Mouse (Mus musculus): ENCODE measurements around the gene Birc6. TPM values are rescaled to one million over a fixed set of nuclear protein-coding genes. Genes with fewer than 3 reads are reported as not detected.
A peak's percentile ranks its signal among the peaks of the same experiment; 100 is the strongest.

Gene Birc6
- polyA plus RNA-seq, 1 experiment: 10.0 TPM

DNA sequence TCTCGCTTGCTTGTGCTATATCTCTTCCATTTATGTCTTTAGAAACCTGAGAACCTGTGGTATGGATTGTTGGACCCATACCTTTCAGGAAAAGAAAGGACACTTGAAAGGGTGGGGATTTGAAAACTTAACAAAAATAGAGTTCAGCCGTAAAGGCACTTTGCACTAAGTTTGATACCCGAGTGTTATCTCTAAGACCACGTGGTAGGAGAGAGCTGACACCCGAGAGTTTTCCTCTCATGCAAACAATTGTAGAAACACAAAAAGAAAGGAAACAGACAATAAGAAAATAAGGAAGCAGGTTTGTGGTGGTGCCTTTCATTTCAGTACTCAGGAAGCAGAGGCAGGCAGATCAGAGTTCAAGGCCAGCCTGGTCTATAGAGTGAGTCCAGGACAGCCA is 26.0 kb downstream of the Birc6 start:
- peaks cover 15% of the 10 kb centered on the region for H3K4me1 ChIP-seq
- TF ChIP-seq FLI1 (IDR thresholded peaks at IDR 0.05; ENCODE audit: low read length): no peak
- no peak for TF ChIP-seq GATA1 (IDR thresholded peaks at IDR 0.05; ENCODE audit: borderline replicate concordance, low read length)
- no peak overlapping the region for H3K4me3 ChIP-seq (replicated peaks)
- H3K36me3 ChIP-seq (replicated peaks; ENCODE audit: low read length): peaks cover 69% of the 10 kb centered on the region
- H3K9me3 ChIP-seq: no peaks in the 10 kb centered on the region
- no peaks in the 10 kb centered on the region for H3K27me3 ChIP-seq (replicated peaks)

DNA sequence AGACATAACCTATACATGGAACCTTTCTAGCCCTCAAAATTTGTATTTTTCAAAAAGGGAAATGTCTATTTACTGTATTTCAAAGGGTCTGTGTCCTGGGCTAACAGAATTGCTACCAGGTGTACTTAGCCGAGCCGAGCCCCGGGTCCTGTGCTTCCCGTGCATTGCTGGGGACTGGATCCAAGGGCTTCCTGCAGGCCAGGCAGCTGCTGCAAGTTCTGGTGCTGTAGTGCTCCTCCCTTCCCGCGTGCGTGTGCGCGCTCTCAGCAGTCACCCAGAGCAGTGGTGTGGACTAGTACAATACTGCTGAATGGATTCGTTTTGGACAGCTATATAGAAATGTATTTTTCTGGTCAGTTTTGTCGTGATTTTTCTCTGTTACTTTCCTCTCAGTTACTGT is 31.8 kb downstream of the Birc6 start:
- Histone ChIP-seq H3K4me3 (replicated peaks) (no peak overlapping the region), H3K27me3 (replicated peaks) (no peaks in the 10 kb centered on the region), H3K36me3 (replicated peaks; ENCODE audit: low read length) (peaks cover 80% of the 10 kb centered on the region), H3K4me1 (peaks cover 2% of the 10 kb centered on the region), H3K9me3 (no peaks in the 10 kb centered on the region)
- TF ChIP-seq FLI1 (IDR thresholded peaks at IDR 0.05; ENCODE audit: low read length): no peak
- no peak for TF ChIP-seq GATA1 (IDR thresholded peaks at IDR 0.05; ENCODE audit: borderline replicate concordance, low read length)

DNA sequence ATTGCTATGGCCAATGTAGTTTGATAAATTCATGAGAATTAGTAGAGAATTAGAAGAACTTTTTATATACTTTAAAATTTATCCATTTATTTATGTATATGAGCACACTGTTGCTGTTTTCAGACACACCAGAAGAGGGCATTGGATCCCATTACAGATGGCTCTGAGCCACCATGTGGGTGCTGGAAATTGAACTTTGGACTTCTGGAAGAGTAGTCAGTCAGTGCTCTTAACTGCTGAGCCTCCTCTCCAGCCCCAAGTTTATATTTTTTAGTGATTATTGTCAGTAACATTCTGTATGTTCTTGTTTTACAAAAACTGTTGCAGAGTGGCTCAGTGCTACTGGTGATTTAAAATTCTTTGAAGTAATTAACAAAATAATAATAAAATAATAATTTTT is 36.1 kb downstream of the Birc6 start:
- H3K36me3 ChIP-seq (replicated peaks; ENCODE audit: low read length): peaks cover 81% of the 10 kb centered on the region
- no peak overlapping the region for H3K4me3 ChIP-seq (replicated peaks)
- H3K4me1 ChIP-seq: no peaks in the 10 kb centered on the region
- H3K9me3 ChIP-seq: no peaks in the 10 kb centered on the region
- TF ChIP-seq FLI1 (IDR thresholded peaks at IDR 0.05; ENCODE audit: low read length): no peak
- no peak for TF ChIP-seq GATA1 (IDR thresholded peaks at IDR 0.05; ENCODE audit: borderline replicate concordance, low read length)
- H3K27me3 ChIP-seq (replicated peaks): no peaks in the 10 kb centered on the region

DNA sequence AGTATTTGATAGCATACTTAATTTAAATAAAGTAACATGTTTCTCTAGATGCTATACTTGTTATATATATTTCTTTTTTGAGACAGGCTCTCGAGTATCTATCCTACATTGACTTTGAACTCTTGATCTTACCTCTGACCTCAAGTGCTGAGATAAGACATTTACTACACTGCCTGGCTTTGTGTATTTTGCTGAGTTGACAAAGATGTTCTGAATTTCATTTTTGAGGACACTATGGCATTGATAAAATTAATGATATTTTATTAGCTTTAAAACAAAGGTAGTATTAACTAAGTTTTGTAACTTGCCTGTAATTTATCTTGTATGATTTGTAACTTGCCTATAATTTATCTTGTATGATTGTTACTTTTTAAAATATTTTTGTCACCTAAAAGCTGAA is 41.1 kb downstream of the Birc6 start:
- no peak for TF ChIP-seq GATA1 (IDR thresholded peaks at IDR 0.05; ENCODE audit: borderline replicate concordance, low read length)
- TF ChIP-seq FLI1 (IDR thresholded peaks at IDR 0.05; ENCODE audit: low read length): no peak
- peaks cover 49% of the 10 kb centered on the region for H3K36me3 ChIP-seq (replicated peaks; ENCODE audit: low read length)
- no peaks in the 10 kb centered on the region for H3K9me3 ChIP-seq
- H3K4me3 ChIP-seq (replicated peaks): no peak overlapping the region
- no peaks in the 10 kb centered on the region for H3K27me3 ChIP-seq (replicated peaks)
- peaks cover 9% of the 10 kb centered on the region; the same call in 1 of the 2 replicates for H3K4me1 ChIP-seq

DNA sequence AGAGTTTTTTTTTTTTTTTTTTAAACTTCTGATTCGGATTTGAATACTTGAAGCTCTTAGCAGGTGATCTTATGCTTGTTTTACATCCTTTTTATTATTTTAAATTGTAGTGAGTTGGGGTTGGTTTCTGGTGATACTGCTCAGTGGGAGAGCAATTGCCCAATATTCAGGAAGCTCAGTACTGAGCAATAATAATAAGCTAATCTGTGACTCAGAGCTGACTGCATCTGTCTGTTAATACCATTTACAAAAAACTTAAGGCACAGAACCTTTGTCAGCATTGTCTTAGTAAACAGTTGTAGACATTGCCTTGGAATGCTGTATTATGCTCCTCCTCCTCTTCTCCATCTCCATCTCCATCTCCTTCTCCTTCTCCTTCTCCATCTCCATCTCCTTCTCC is 42.5 kb downstream of the Birc6 start:
- TF ChIP-seq GATA1 (IDR thresholded peaks at IDR 0.05; ENCODE audit: borderline replicate concordance, low read length) (no peak), FLI1 (IDR thresholded peaks at IDR 0.05; ENCODE audit: low read length) (no peak)
- Histone ChIP-seq H3K4me3 (replicated peaks) (peak overlapping the region; percentile 74), H3K9me3 (no peaks in the 10 kb centered on the region), H3K27me3 (replicated peaks) (no peaks in the 10 kb centered on the region), H3K4me1 (peaks cover 12% of the 10 kb centered on the region; the same call in 1 of the 2 replicates), H3K36me3 (replicated peaks; ENCODE audit: low read length) (peaks cover 51% of the 10 kb centered on the region)

DNA sequence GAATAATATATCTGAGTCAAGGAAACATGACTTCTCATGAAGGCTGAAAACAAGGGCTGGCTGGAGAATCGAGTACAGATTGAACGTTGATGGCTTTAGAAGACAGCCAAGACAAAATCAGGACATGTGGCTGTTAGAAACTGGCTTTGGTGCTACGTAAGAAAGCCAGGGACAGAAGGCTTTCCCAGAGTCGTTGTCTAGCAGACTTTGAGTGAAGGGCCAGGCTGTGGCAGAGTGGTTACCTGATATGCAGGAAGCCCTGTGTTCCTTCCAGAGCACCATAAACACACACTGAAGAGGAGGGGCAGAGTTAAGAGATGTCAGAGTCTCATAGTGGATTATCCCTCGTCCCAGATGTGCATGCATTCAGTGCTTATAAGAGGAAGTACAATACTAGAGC is 49.1 kb downstream of the Birc6 start:
- H3K4me3 ChIP-seq (replicated peaks): no peak overlapping the region
- TF ChIP-seq FLI1 (IDR thresholded peaks at IDR 0.05; ENCODE audit: low read length) (no peak), GATA1 (IDR thresholded peaks at IDR 0.05; ENCODE audit: borderline replicate concordance, low read length) (no peak)
- no peaks in the 10 kb centered on the region for H3K9me3 ChIP-seq
- H3K27me3 ChIP-seq (replicated peaks): no peaks in the 10 kb centered on the region
- peaks cover 66% of the 10 kb centered on the region for H3K36me3 ChIP-seq (replicated peaks; ENCODE audit: low read length)
- H3K4me1 ChIP-seq: peaks cover 17% of the 10 kb centered on the region

DNA sequence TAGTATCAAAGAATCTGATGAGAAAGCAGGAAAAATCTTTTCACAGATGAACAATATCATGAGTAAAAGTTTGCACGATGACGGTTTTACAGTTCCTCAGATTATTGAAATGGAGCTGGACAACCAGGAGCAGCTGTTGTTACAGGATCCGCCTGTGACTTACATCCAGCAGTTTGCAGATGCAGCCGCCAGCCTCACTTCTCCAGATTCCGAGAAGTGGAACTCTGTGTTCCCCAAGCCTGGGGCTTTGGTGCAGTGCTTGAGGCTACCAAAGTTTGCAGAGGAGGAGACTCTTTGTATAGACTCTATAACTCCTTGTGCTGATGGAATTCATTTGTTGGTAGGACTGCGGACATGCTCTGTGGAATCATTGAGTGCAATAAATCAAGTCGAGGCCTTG is 51.5 kb downstream of the Birc6 start:
- no peak overlapping the region for H3K4me3 ChIP-seq (replicated peaks)
- peaks cover 62% of the 10 kb centered on the region for H3K36me3 ChIP-seq (replicated peaks; ENCODE audit: low read length)
- H3K27me3 ChIP-seq (replicated peaks): no peaks in the 10 kb centered on the region
- TF ChIP-seq GATA1 (IDR thresholded peaks at IDR 0.05; ENCODE audit: borderline replicate concordance, low read length): no peak
- TF ChIP-seq FLI1 (IDR thresholded peaks at IDR 0.05; ENCODE audit: low read length): no peak
- no peaks in the 10 kb centered on the region for H3K9me3 ChIP-seq
- H3K4me1 ChIP-seq: peaks cover 21% of the 10 kb centered on the region

DNA sequence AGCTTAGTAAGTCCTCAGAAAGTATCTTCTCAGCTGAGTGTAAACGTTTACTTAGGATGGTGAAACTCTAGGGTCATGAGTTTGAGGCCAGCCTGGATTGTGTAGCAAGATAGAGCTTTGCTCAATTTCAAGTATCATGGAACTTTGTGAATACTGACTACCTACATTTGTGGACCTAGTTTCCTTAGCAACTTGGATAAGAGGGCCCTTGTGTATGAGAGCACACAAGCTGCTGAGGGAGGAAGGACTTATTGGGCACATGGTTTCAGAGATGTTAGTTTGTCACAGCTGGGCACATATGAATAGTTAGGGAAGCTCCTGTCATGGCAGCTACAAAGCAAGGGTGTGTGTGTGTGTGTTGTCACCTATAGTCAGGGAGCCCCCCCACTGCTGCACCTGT is 52.6 kb downstream of the Birc6 start:
- Histone ChIP-seq H3K9me3 (no peaks in the 10 kb centered on the region), H3K4me3 (replicated peaks) (no peak overlapping the region), H3K27me3 (replicated peaks) (no peaks in the 10 kb centered on the region), H3K4me1 (peaks cover 18% of the 10 kb centered on the region), H3K36me3 (replicated peaks; ENCODE audit: low read length) (peaks cover 60% of the 10 kb centered on the region)
- no peak for TF ChIP-seq FLI1 (IDR thresholded peaks at IDR 0.05; ENCODE audit: low read length)
- TF ChIP-seq GATA1 (IDR thresholded peaks at IDR 0.05; ENCODE audit: borderline replicate concordance, low read length): no peak

DNA sequence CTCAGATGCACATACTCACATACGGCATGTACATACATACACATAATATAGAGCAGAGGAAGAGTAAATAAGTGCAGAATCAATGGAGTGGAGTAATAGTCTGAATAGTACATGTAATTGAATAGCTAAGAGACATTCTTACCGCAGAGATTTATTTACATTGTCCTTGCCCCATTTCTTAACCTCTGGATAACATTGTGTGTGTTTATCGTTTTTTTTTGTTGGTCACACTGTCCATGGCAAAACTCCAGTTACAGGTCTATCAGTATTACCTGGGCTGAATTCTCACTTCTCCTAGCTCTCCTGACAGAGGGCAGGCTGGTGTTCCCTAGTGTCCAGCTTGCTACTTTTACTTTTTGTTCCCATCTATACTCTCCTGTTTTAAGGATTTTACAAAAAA is 58.7 kb downstream of the Birc6 start:
- Histone ChIP-seq H3K27me3 (replicated peaks) (no peaks in the 10 kb centered on the region), H3K36me3 (replicated peaks; ENCODE audit: low read length) (peaks cover 59% of the 10 kb centered on the region), H3K9me3 (no peaks in the 10 kb centered on the region), H3K4me1 (peaks cover 10% of the 10 kb centered on the region), H3K4me3 (replicated peaks) (no peak overlapping the region)
- TF ChIP-seq GATA1 (IDR thresholded peaks at IDR 0.05; ENCODE audit: borderline replicate concordance, low read length) (no peak), FLI1 (IDR thresholded peaks at IDR 0.05; ENCODE audit: low read length) (no peak)

DNA sequence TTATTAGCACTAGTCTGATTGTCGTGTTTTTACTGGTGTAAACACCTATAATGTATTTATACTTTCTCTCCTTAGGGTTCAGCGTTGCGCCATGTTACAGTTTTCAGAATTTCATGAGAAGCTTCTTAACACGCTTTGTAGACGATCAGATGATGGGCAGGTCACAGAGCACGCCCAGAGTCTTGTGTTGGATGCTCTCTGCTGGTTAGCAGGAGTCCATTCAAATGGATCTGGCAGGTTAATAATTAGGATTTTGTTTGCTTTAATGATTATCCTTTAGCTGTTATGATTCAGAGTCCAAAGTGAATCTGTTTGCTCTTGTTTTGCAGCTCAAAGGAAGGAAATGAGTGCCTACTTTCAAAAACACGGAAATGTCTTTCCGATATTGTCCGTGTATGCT is 70.8 kb downstream of the Birc6 start:
- no peaks in the 10 kb centered on the region; the same call in 1 of the 2 replicates for H3K4me1 ChIP-seq
- H3K36me3 ChIP-seq (replicated peaks; ENCODE audit: low read length): peaks cover 95% of the 10 kb centered on the region
- no peaks in the 10 kb centered on the region for H3K27me3 ChIP-seq (replicated peaks)
- TF ChIP-seq GATA1 (IDR thresholded peaks at IDR 0.05; ENCODE audit: borderline replicate concordance, low read length) (no peak), FLI1 (IDR thresholded peaks at IDR 0.05; ENCODE audit: low read length) (no peak)
- H3K4me3 ChIP-seq (replicated peaks): no peak overlapping the region
- H3K9me3 ChIP-seq: no peaks in the 10 kb centered on the region

DNA sequence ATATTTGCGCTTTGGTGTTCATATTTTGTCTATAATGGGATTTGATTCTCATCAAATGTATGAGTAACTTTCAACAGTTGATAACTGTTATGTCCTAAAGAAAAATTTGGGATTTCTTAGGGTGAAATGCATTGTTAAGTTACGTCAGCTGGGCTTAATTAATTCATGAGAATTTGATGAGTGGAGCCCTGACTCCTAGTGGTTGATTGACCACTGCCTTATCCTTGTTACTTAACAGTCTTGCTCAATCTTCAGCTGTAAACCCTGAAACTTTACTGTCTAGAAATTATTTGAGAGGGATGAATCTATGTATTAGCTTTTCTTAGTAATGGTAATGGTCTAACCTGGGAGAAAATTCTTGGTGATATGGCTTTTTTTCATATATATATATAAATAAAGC is 71.3 kb downstream of the Birc6 start:
- Histone ChIP-seq H3K4me1 (no peaks in the 10 kb centered on the region; the same call in 1 of the 2 replicates), H3K36me3 (replicated peaks; ENCODE audit: low read length) (peaks cover 94% of the 10 kb centered on the region), H3K4me3 (replicated peaks) (no peak overlapping the region), H3K9me3 (no peaks in the 10 kb centered on the region), H3K27me3 (replicated peaks) (no peaks in the 10 kb centered on the region)
- TF ChIP-seq FLI1 (IDR thresholded peaks at IDR 0.05; ENCODE audit: low read length) (no peak), GATA1 (IDR thresholded peaks at IDR 0.05; ENCODE audit: borderline replicate concordance, low read length) (no peak)

Data from megakaryocyte, embryonic 14.5 days (primary cell).